Mouse (Mus musculus): ENCODE measurements at regions not wholly inside any gene's neighbourhood (a gene's known extent, or its start where the extent isn't known, plus 50 kb on each side); places are given as distances from the start of the nearest gene placed in this dataset.

DNA sequence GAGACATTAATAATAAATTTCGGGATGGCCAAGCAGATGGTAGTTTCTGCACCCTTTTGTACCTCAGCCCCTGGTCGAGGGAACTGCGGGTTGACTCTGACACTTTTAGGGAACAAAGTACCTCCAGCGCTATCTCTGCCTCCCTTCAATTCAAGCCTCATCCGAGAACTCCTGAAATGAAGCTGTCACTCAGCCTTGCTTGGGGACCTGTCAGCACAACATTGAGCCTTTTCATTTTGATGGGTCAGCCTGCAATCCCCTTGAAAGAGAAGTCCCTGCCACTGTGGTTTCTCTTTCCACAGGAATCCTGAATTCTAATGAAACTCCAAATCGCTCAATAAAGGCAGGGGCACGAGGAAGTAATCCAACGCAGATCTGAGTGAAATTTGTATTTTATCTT is 257.5 kb downstream of the Nr2f2 start:
- no peak for TF ChIP-seq CTCF (IDR thresholded peaks at IDR 0.05; ENCODE audit: control insufficient read depth, insufficient read depth, insufficient replicate concordance, low read depth, low read length)
- no peak for TF ChIP-seq POLR2A (IDR thresholded peaks at IDR 0.05; ENCODE audit: control insufficient read depth, low read depth, low read length)
